In genomic region chr1:71370266-71370665, GRCm38 (mm10) we compare ENCODE assay signal across 29 mouse cellular contexts. TPM values are rescaled to one million over a fixed set of nuclear protein-coding genes. Genes with fewer than 3 reads are reported as not detected.
"Had no signal": no experiment of that assay in that cellular context is flagged by ENCODE, and none has a peak within 500 bp of the region (broad histone marks: within the 10 kb centered on the region; RNA-seq: fewer than 3 reads in every experiment).

No protein-coding gene starts in this region.

- DNase-seq: cerebellum, adult 2 months; cerebellum, adult 8-10 months; cerebellum, adult 9-10 months; cerebellum, adult 9-11 months; cerebellum, postnatal 10 days; cerebellum, postnatal 14 days; cerebellum, postnatal 36 days; embryo, embryonic 11 days; forebrain, postnatal 0 days; gastrocnemius, adult 2 months; gastrocnemius, postnatal 10 days; gastrocnemius, postnatal 14 days; gastrocnemius, postnatal 25 days; gastrocnemius, postnatal 36 days; heart, adult 11 months; heart, adult 2 months had no signal

RNA-seq across cellular contexts. Expression of gene Abca12, which starts 44.4 kb away (rescaled TPM):
- total RNA-seq: common myeloid progenitor, adult 5-6 weeks; gastrocnemius, adult 18-20 months; gastrocnemius, adult 2 months; gastrocnemius, adult 8-10 months; gastrocnemius, postnatal 10 days; gastrocnemius, postnatal 14 days; gastrocnemius, postnatal 25 days; gastrocnemius, postnatal 36 days; granulocyte monocyte progenitor cell, adult 5-6 weeks had no signal
- polyA plus RNA-seq: embryonic facial prominence, embryonic 10.5 days; embryonic facial prominence, embryonic 11.5 days; erythroblast, embryonic 14.5 days; forebrain, embryonic 10.5 days; forebrain, embryonic 11.5 days; forebrain, embryonic 12.5 days; forebrain, embryonic 13.5 days; forebrain, embryonic 14.5 days; forebrain, embryonic 16.5 days had no signal
